Mouse (Mus musculus) limb, embryonic 12.5 days (tissue): ENCODE measurements around the gene Ttll11. TPM values are rescaled to one million over a fixed set of nuclear protein-coding genes. Genes with fewer than 3 reads are reported as not detected.
A peak's percentile ranks its signal among the peaks of the same experiment; 100 is the strongest.

Source experiments
- ATAC-seq: fragments of 200-750 bp; cut with Nextera tagmentation; 2 replicates; pipeline ENCODE4 v1.8.0; 2017; ENCODE audit warnings: low read depth, moderate TSS enrichment; ENCODE audit not compliant: insufficient number of reproducible peaks, insufficient read depth, low FRiP score, low TSS enrichment
- H3K27ac ChIP-seq: fragments of 300-500 bp; sonication (generic); 2 replicates; pipeline ENCODE4 v1.5.1; 2016; ENCODE audit warnings: mild to moderate bottlenecking, moderate library complexity
- H3K27me3 ChIP-seq: fragments of 300-500 bp; sonication (generic); 2 replicates; pipeline ENCODE4 v1.6.1; 2016; ENCODE audit warnings: mild to moderate bottlenecking, moderate library complexity
- H3K36me3 ChIP-seq: fragments of 300-500 bp; sonication (generic); 2 replicates; pipeline ENCODE4 v1.6.1; 2016; ENCODE audit warnings: mild to moderate bottlenecking, moderate library complexity
- H3K4me1 ChIP-seq: fragments of 300-500 bp; sonication (generic); replicated peaks from 2 replicates; pipeline ENCODE4 v1.6.1; 2016
- H3K4me2 ChIP-seq: fragments of 300-500 bp; sonication (generic); 2 replicates; pipeline ENCODE4 v1.6.1; 2016; ENCODE audit warnings: mild to moderate bottlenecking, moderate library complexity
- H3K4me3 ChIP-seq: fragments of 300-500 bp; sonication (generic); replicated peaks from 2 replicates; pipeline ENCODE4 v1.5.1; 2016; ENCODE audit warnings: mild to moderate bottlenecking
- H3K9ac ChIP-seq: fragments of 300-500 bp; sonication (generic); replicated peaks from 2 replicates; pipeline ENCODE4 v1.6.1; 2016; ENCODE audit warnings: mild to moderate bottlenecking, moderate library complexity
- H3K9me3 ChIP-seq: fragments of 300-500 bp; sonication (generic); 2 replicates; pipeline ENCODE4 v1.6.1; 2016; ENCODE audit warnings: mild to moderate bottlenecking, moderate library complexity
- WGBS: fragments of 180-500 bp; shearing (Covaris S2); methylation state at CpG from one replicate; pipeline ENCODE4 v1.1.7; 2016; 5-methylcytosine and 5-hydroxymethylcytosine counted together
- polyA plus RNA-seq: library from polyadenylated mRNA; unstranded; fragments of >200 nt; fragmentation: Nextera tagmentation; extraction: Ambion mirVana; gene quantifications from 2 replicates; pipeline ENCODE4 v1.2.1, GENCODE M21; 2016

Gene Ttll11
- polyA plus RNA-seq, 1 experiment from 2014 or later, result 1.3 TPM

- Histone ChIP-seq H3K27ac (0 out of 2 replicates have a peak overlapping the region, but pooled peaks have one; percentile 25), H3K4me1 (peaks cover 37% of the 10 kb centered on the region), H3K4me2 (no peak overlapping the region), H3K36me3 (no peaks in the 10 kb centered on the region), H3K9me3 (no peaks in the 10 kb centered on the region), H3K27me3 (no peaks in the 10 kb centered on the region), H3K4me3 (no peak overlapping the region), H3K9ac (no peak overlapping the region)
- no peak for ATAC-seq
- WGBS, result 67% methylated on average over 7 of the region's 7 CpGs
Measured at GRCm38 (mm10) chr2:35737467-35738027, 242.2 kb downstream of the Ttll11 start.

GRCm38 (mm10) chr2:35736061-35736460 lies 243.7 kb downstream of the Ttll11 start:
- 54% methylated on average over 2 of the region's 2 CpGs for WGBS

GRCm38 (mm10) chr2:35735001-35735400 lies 244.7 kb downstream of the Ttll11 start:
- Histone ChIP-seq H3K27me3 (no peaks in the 10 kb centered on the region), H3K9ac (no peak overlapping the region), H3K4me3 (no peak overlapping the region), H3K36me3 (peaks cover 24% of the 10 kb centered on the region), H3K4me2 (no peak overlapping the region), H3K9me3 (no peaks in the 10 kb centered on the region), H3K4me1 (peaks cover 19% of the 10 kb centered on the region), H3K27ac (no peak overlapping the region)
- ATAC-seq, result no peak
- whole genome bisulfite sequencing, result 94% methylated on average over 2 of the region's 2 CpGs

More at GRCm38 (mm10) chr2:35736061-35736460, 243.7 kb downstream of the Ttll11 start:
- Histone ChIP-seq H3K9me3 (no peaks in the 10 kb centered on the region), H3K36me3 (peaks cover 14% of the 10 kb centered on the region), H3K9ac (no peak overlapping the region), H3K4me3 (no peak overlapping the region), H3K27ac (no peak overlapping the region), H3K4me1 (peaks cover 29% of the 10 kb centered on the region), H3K27me3 (no peaks in the 10 kb centered on the region), H3K4me2 (no peak overlapping the region)
- ATAC-seq, result no peak

GRCm38 (mm10) chr2:35731671-35732449 lies 247.9 kb downstream of the Ttll11 start:
- Histone ChIP-seq H3K36me3 (peaks cover 55% of the 10 kb centered on the region), H3K27me3 (no peaks in the 10 kb centered on the region), H3K9ac (no peak overlapping the region), H3K9me3 (no peaks in the 10 kb centered on the region), H3K4me1 (peaks cover 22% of the 10 kb centered on the region), H3K4me2 (no peak overlapping the region), H3K4me3 (no peak overlapping the region), H3K27ac (no peak overlapping the region; the same call in 1 of the 2 replicates)
- no peak for ATAC-seq
- 77% methylated on average over 18 of the region's 18 CpGs for WGBS

GRCm38 (mm10) chr2:35729077-35730065 lies 250.3 kb downstream of the Ttll11 start:
- no peaks in the 10 kb centered on the region for H3K9me3 ChIP-seq
- no peak for ATAC-seq
- WGBS, result 37% methylated on average over 16 of the region's 16 CpGs
- H3K36me3 ChIP-seq, result peaks cover 80% of the 10 kb centered on the region
- H3K4me1 ChIP-seq, result peaks cover 21% of the 10 kb centered on the region
- no peak overlapping the region for H3K4me2 ChIP-seq
- H3K4me3 ChIP-seq, result no peak overlapping the region
- H3K27me3 ChIP-seq, result no peaks in the 10 kb centered on the region
- no peak overlapping the region for H3K9ac ChIP-seq
- peak overlapping the region; percentile 84 for H3K27ac ChIP-seq

GRCm38 (mm10) chr2:35728633-35729032 lies 251.1 kb downstream of the Ttll11 start:
- 49% methylated on average over 5 of the region's 5 CpGs for WGBS

GRCm38 (mm10) chr2:35723691-35724090 lies 256.0 kb downstream of the Ttll11 start:
- 87% methylated on average over 7 of the region's 7 CpGs for WGBS
- Histone ChIP-seq H3K9me3 (no peaks in the 10 kb centered on the region), H3K27ac (no peak overlapping the region), H3K27me3 (no peaks in the 10 kb centered on the region), H3K4me3 (no peak overlapping the region), H3K4me1 (peaks cover 10% of the 10 kb centered on the region), H3K9ac (no peak overlapping the region), H3K4me2 (no peak overlapping the region), H3K36me3 (peaks cover 98% of the 10 kb centered on the region)
- no peak for ATAC-seq

More at GRCm38 (mm10) chr2:35728633-35729032, 251.1 kb downstream of the Ttll11 start:
- H3K4me3 ChIP-seq, result no peak overlapping the region
- peaks cover 21% of the 10 kb centered on the region for H3K4me1 ChIP-seq
- H3K4me2 ChIP-seq, result no peak overlapping the region
- no peak for ATAC-seq
- H3K36me3 ChIP-seq, result peaks cover 85% of the 10 kb centered on the region
- H3K27me3 ChIP-seq, result no peaks in the 10 kb centered on the region
- H3K9ac ChIP-seq, result no peak overlapping the region
- H3K27ac ChIP-seq, result peak overlapping the region; percentile 84
- H3K9me3 ChIP-seq, result no peaks in the 10 kb centered on the region

- H3K36me3 ChIP-seq, result peaks cover 98% of the 10 kb centered on the region
- no peak overlapping the region for H3K4me3 ChIP-seq
- H3K4me2 ChIP-seq, result no peak overlapping the region
- 94% methylated on average over 6 of the region's 6 CpGs for WGBS
- H3K9me3 ChIP-seq, result no peaks in the 10 kb centered on the region
- H3K4me1 ChIP-seq, result peaks cover 6% of the 10 kb centered on the region
- no peak overlapping the region for H3K27ac ChIP-seq
- H3K9ac ChIP-seq, result no peak overlapping the region
- no peaks in the 10 kb centered on the region for H3K27me3 ChIP-seq
- no peak for ATAC-seq
Measured at GRCm38 (mm10) chr2:35723267-35723666, 256.4 kb downstream of the Ttll11 start.

- no peaks in the 10 kb centered on the region for H3K9me3 ChIP-seq
- peaks cover 2% of the 10 kb centered on the region; the same call in 1 of the 2 replicates for H3K4me1 ChIP-seq
- 91% methylated on average over 9 of the region's 9 CpGs for WGBS
- H3K9ac ChIP-seq, result no peak overlapping the region
- no peak overlapping the region for H3K27ac ChIP-seq
- H3K27me3 ChIP-seq, result no peaks in the 10 kb centered on the region
- no peak overlapping the region for H3K4me3 ChIP-seq
- no peak overlapping the region for H3K4me2 ChIP-seq
- peaks cover 98% of the 10 kb centered on the region for H3K36me3 ChIP-seq
- ATAC-seq, result no peak
Measured at GRCm38 (mm10) chr2:35722821-35723220, 256.9 kb downstream of the Ttll11 start.

GRCm38 (mm10) chr2:35720956-35721355 lies 258.8 kb downstream of the Ttll11 start:
- peaks cover 98% of the 10 kb centered on the region for H3K36me3 ChIP-seq
- H3K9me3 ChIP-seq, result no peaks in the 10 kb centered on the region
- H3K9ac ChIP-seq, result no peak overlapping the region
- H3K4me2 ChIP-seq, result no peak overlapping the region
- no peak overlapping the region for H3K27ac ChIP-seq
- H3K4me3 ChIP-seq, result no peak overlapping the region
- H3K4me1 ChIP-seq, result no peaks in the 10 kb centered on the region
- WGBS, result 94% methylated on average over 9 of the region's 9 CpGs
- no peak for ATAC-seq
- no peaks in the 10 kb centered on the region for H3K27me3 ChIP-seq

GRCm38 (mm10) chr2:35720550-35720949 lies 259.2 kb downstream of the Ttll11 start:
- 93% methylated on average over 13 of the region's 13 CpGs for WGBS
- no peaks in the 10 kb centered on the region for H3K27me3 ChIP-seq

More at GRCm38 (mm10) chr2:35720550-35720949, 259.2 kb downstream of the Ttll11 start:
- no peak overlapping the region for H3K27ac ChIP-seq
- H3K9ac ChIP-seq, result no peak overlapping the region
- H3K4me1 ChIP-seq, result no peaks in the 10 kb centered on the region
- H3K9me3 ChIP-seq, result no peaks in the 10 kb centered on the region
- peaks cover 98% of the 10 kb centered on the region for H3K36me3 ChIP-seq
- no peak overlapping the region for H3K4me2 ChIP-seq
- ATAC-seq, result no peak
- no peak overlapping the region for H3K4me3 ChIP-seq
